Mouse (Mus musculus) right cerebral cortex, postnatal 14 days (tissue): ENCODE data around the gene Fam71f2.
A peak's percentile ranks its signal among the peaks of the same experiment; 100 is the strongest.

Experiments used
- DNase-seq: peaks from one replicate; pipeline ENCODE4 v3.0.0; 2022

The Fam71f2 gene

GRCm38 (mm10) chr6:29279293-29279692 is at the start of gene Fam71f2:
Gene Fam71f2, plus strand, starts transcription at chr6:29279593.
- DNase-seq = no peak

DNA sequence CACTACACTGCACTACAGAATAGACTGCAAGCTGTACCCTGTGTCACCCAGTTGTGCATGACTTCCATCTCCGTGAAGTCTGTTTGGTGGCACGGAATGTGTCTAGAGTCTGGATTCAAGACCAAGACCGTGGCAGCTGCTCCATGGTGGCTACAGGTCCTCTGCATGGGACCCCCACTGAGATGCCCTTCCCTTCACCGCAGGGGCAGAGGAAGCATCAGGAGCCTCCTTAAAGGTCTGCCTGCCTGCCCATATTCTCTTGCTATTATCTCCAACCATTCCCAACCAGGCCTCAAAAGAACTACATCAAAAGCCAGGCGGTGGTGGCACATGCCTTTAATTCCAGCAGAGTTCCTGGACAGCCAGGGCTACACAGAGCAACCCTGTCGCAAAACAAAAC is 49.0 kb upstream of the Fam71f2 start:
- no peak for DNase-seq

- no peak for DNase-seq
These were observed 47.6 kb upstream of the Fam71f2 start for GRCm38 (mm10) chr6:29231799-29232198.

- no peak for DNase-seq
These were observed 47.1 kb upstream of the Fam71f2 start for GRCm38 (mm10) chr6:29232321-29232720.

GRCm38 (mm10) chr6:29233710-29234109 is 45.7 kb upstream of the Fam71f2 start:
- DNase-seq = no peak

- no peak for DNase-seq
These were observed 45.1 kb upstream of the Fam71f2 start for GRCm38 (mm10) chr6:29234272-29234671.

DNA sequence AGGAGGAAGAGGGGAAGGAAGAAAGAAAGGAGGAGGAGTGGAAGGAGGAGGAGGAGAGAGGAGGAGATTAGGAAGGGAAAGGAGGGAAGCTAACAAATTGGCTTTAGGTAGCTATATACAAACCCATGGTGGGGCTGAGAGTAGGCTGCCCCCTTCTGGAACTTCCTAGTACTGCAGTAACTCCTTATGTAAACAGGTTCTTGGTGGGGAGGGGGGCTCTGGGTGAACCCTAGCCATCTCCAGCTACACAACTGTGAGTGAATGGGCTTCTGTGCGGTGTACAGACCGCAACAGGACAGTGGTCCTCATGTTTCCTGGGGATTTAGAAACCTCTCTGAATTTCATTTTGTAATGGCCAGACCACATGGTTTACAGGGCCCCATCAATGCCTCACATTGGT is 38.6 kb upstream of the Fam71f2 start:
- DNase-seq = peak; percentile 27

DNA sequence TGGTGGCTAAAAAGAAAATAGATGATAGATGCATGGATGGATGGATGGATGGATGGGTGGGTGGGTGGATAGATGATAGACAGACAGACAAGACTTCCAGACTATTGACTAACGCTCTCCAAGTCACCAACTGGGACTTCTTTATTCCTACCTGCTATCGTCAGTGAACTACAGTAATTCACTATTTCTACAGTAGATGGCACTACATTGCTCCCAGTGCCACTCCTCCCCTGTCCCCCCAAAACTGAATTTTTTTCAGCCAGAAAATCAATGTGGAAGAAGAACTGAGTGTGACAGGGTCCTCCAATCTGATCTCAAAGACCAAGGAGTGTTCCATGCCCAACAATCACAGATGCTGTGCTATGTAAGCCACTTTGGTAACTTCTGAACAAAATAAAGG is 37.7 kb upstream of the Fam71f2 start:
- no peak for DNase-seq

DNA sequence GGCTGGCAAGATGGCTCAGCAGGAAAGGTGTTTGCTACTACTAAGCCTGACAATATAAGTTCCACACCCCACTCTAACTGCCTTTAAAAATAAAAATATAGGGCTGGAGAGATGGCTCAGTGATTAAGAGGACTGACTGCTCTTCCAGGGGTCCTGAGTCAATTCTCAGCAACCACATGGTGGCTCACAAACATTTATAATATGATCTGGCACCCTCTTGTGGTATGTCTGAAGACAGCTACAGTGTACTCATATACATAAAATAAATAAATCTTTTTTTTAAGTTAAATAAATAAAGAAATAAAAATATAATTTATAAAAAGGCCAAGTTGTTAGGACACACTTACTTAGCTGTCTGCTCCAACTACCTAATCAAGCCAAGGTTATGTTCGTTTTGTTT is 37.1 kb upstream of the Fam71f2 start:
- no peak for DNase-seq

DNA sequence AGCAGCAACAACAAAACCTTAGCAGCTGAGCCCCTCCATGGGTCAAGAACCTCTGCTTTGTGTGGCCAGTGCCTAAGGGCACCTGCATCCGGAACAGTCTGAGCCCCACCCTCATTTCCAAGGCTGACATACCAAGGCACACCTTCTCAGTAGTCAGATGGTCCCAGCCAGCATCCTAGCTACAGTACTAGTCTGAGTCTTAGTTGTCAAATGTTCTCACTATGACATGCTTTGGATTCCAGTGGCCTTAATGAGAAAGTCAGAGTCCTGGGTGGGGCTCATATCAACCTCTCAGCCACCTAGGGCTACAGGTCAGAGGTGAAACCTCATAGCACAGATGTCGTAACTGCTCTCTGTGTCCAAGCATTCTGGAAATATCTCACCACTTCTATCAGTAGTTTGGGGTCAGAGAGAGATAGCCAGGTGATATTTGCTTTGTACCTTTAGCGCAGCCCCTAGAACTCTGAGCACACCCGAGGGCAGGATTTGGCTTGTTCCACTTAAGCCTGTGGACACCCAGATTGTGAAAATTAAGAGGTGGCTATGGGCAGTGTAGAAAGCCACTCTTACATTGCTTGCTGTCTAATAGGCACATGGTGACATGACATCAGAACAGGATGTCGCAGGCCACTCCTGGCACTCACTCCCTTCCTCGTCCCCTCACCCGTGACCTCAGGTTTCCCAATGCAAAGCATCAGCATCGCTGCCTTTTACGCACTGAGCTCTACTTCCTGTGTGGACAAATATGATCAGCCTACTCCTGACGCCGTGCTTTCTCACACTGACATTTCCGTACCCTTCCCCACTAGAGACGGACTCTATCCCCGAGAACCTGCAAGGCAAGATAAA is 33.9 kb upstream of the Fam71f2 start:
- DNase-seq = no peak

DNA sequence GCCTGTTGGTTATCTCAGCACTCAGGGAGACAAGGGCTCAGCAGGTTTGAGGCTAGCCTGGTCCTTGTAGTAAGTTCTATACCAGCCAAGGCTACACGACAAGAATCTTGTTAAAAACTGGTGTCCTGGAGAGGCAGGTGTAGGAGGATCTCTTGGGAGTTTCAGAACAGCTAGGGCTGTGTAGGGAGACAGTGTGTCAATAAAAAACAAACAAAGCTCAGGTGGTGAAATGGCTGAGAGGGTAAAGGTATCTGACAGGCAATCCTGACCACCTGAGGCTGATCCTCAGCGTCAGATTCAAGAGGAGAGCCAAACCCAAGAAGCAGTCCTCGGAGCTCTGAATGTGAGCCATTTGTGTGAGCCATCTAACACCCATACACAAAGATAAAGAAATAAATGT is 33.2 kb upstream of the Fam71f2 start:
- DNase-seq = no peak

DNA sequence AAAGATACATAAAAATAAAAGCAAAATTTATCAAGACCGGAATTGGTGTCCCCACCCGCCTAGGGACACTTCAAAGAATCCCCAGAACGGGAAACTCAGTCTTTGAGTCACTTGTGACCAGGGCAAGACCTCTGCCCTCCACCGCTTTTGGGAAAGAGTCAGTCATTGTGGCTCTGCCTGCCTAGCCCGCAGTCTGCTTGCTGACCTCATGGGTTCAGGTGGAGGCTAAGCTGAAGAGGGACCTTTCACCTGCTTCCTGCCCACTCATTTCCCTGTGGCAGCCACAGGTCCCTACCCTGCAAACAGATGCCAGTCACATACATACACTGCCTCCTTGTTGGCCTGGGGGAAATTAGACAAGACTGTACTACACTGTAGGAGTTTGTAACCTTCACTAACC is 32.8 kb upstream of the Fam71f2 start:
- no peak for DNase-seq

DNA sequence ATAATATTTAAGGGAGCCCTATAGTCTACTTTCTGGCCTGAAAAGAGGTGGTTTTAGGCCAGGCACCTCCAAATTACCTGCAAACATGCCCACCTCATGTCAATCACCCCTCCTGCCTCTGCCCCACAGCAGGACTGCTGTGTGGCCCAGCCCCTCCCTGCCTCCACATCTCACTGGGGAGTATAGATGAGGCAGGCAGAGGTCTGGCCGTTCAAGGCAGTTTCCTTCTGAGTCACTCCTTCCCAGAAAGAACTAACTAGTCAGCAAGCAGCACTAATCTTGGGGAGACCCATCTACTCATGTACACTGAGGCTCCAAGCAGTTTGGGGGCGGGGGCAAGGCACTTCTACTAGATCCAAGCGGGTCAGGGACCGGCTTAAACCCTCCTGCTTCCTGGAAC is 32.3 kb upstream of the Fam71f2 start:
- DNase-seq = no peak

- DNase-seq = no peak
These were observed 20.0 kb upstream of the Fam71f2 start for GRCm38 (mm10) chr6:29259418-29259817.

GRCm38 (mm10) chr6:29261831-29262230 is 17.6 kb upstream of the Fam71f2 start:
- DNase-seq = no peak

GRCm38 (mm10) chr6:29263650-29264455 is 15.5 kb upstream of the Fam71f2 start:
- DNase-seq = peak; percentile 16

DNA sequence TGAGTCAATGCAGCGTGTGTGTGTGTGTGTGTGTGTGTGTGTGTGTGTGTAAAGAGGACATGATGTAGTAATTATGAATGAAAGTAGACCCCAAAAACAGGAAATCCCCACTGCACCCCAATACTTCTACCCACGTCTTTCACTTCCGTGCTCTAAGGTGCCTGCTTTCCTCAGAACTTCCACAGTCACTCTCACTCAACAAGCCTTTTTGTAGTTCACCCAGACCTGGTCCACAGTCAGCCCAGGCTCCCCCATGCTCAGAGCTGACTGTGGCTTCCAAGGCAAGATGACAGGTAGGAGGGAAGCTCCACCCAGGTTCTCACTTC is 15.0 kb upstream of the Fam71f2 start:
- DNase-seq = no peak

DNA sequence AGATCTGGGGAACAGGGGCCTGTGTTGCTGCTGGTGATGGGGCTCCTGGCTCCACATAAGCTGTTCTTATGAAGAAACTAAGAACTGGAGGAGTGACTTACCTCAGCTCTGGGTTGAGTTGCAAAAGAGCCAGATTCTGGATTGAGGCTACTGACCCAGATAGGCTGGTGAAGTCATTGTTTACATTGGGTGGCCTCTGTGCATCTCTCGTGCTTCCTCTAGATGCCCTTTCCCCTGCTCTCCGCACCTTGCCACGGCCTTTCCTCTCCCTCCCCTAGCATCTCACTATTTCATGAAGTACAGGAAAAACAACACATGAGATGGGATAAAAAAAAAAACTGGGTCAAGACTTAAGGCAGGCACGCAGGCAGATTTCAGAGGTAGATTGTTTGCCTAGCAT is 12.5 kb upstream of the Fam71f2 start:
- no peak for DNase-seq

DNA sequence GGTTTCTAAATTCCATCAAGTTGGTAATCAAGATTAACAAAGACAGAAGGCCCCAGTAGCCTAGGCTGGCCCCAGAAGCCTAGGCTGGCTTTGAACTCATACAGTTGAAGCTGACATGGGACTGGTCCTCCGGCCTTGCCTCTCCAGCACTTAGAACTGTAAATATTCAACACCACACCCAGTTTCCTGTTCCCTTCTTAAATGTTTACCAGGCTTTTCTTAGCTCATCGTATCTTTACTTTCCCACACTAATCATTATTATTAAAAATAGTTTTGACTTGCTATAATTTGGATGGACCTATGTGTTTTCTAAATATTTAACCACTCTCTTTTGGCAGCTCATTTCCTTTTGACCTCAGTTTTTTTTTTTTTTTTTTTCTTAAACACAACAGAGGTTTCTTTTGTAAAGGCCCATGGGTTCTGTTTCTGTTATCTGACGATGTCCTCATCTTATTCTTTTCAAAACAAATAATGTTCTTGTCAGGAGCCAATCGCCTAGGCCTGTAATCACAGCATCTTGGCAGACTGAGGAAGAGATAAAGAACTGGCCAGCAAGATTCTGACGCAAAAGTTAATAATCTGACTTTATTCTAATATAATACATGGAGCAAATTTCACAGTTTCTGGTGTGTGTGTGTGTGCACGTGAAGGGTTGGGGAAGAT is 10.3 kb upstream of the Fam71f2 start:
- no peak for DNase-seq

DNA sequence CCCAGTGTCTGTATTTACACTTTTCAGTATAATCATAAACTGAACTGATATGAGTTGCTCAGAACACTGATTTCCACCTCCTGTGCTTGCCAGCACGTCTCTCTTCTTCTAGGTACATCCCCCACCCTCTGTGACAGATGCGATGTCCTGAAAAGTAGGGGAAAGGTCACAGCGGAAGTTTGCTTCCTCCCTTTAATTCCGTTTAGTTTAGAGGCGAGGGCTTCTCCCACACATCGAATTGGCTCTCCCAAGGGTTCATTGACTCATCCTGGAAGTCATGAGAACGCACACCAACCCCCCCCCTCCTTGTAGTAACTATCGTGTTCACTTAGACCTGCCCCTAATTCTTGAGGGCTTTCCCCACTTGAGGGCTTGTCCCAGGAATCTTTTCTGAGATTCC is 8.4 kb upstream of the Fam71f2 start:
- no peak for DNase-seq

DNA sequence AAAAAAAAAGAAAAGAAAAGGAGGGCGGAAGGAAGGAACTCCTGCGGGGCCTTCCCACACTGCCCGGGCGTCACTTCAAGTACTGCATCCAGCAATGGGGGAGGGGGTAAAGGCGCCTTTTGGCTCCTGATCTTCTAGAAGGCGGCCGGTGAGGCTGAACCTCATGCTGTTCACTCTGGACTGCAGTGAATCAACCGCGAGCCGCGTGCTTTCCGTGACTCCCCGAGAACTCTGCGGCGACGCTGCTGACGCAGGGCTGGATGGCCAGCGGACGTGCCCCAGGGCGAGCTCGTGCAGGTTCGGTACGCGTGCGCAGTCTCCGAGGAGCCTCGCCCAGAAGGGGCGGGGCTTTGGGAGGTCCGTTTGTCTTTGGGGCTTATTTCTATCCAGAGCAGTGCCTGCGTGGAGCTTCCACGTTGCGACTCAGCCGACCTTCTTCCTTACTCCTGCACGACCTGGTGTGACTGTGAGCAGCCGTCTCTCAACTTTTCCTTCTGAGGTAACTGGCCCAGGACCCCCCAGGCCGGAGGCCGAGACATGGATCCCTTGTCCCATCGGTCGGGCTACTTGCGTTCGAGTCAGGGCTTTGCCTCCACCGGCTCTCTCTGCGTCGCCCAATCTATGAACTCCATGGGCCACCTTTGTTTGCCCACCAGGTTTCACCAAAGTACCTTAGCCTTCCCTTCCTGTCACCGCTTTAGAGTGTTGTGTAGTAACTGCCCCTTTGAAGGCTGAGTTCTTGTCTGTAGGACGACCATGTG is 6.9 kb upstream of the Fam71f2 start, which contains the start of gene Hilpda:
Gene Hilpda (plus strand): TSS at position 177 of the 761 bp plus-strand sequence.
- peak; percentile 87 for DNase-seq

DNA sequence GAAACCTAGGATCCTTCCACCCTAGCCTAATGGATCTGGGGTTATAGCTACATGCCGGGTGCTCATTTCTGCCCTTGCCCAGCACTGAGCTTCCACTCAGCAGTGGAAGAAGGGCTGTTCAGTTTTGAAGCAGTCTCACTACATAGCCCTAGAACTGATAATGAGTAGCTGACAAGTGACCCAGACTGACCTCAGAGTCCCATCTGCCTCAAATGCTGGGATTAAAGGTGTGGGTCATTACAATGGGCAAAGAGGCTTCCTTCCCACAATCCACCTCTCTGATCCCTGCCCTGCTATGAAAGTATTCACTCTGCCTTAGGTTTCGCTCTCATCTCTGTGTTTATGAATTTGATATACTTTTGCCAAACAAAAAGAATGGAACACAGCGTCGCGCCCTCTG is 2.6 kb upstream of the Fam71f2 start:
- no peak for DNase-seq
